Mouse (Mus musculus) megakaryocyte, embryonic 14.5 days (primary cell): ENCODE measurements around the gene Prrg3. TPM values are rescaled to one million over a fixed set of nuclear protein-coding genes. Genes with fewer than 3 reads are reported as not detected.

ENCODE experiments used
- H3K27me3 ChIP-seq: replicated peaks from 2 replicates; pipeline ENCODE3; 2012; ENCODE audit warnings: inconsistent platforms
- H3K36me3 ChIP-seq: replicated peaks from 2 replicates; pipeline ENCODE3; 2012; ENCODE audit warnings: low read length, inconsistent platforms, mixed read lengths
- H3K4me1 ChIP-seq: 2 replicates; pipeline ENCODE4 v1.6.1; 2012; ENCODE audit warnings: inconsistent platforms
- H3K4me3 ChIP-seq: replicated peaks from 2 replicates; pipeline ENCODE3; 2012; ENCODE audit warnings: moderate library complexity, mild to moderate bottlenecking, inconsistent platforms
- H3K9me3 ChIP-seq: 2 replicates; pipeline ENCODE4 v1.6.1; 2012; ENCODE audit warnings: inconsistent platforms
- FLI1 ChIP-seq: IDR thresholded peaks from 2 replicates; pipeline ENCODE4 v1.6.1; 2012; ENCODE audit warnings: low read length, inconsistent platforms, mixed read lengths
- GATA1 ChIP-seq: IDR thresholded peaks from 3 replicates; pipeline ENCODE4 v1.6.1; 2012; ENCODE audit warnings: mixed read lengths, low read length, inconsistent platforms, borderline replicate concordance
- polyA plus RNA-seq: library from polyadenylated mRNA; stranded (reverse); fragments of >175 nt; gene quantifications from 2 replicates; pipeline ENCODE4 v1.2.3, GENCODE M21; 2012; ENCODE audit warnings: low replicate concordance; ENCODE audit not compliant: insufficient read depth

The Prrg3 gene
- polyA plus RNA-seq, 1 experiment, result not detected

DNA sequence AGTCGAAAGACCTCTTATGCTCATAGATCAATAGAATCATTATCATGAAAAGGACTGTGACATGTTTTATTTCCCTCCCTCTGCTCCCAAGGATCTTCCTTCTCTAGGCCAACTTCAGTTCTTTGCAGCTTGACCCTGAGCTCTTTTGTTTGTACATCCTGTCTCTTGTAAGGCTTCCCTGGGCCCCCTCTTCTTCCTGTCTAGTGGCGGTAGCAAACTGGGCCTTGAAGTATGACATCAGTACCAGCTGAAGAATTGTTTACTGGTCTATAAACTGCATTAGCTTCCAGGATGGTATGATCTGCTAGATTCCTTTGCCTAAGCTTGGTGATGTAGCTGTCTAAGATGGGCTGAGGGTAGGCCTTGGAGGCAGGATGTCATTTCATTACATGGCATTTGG, 18.9 kb downstream of the Prrg3 start:
- Histone ChIP-seq H3K27me3 (peaks cover 9% of the 10 kb centered on the region), H3K4me3 (no peak overlapping the region), H3K4me1 (no peaks in the 10 kb centered on the region), H3K36me3 (no peaks in the 10 kb centered on the region), H3K9me3 (no peaks in the 10 kb centered on the region)
- no peak for TF ChIP-seq FLI1
- no peak for TF ChIP-seq GATA1

DNA sequence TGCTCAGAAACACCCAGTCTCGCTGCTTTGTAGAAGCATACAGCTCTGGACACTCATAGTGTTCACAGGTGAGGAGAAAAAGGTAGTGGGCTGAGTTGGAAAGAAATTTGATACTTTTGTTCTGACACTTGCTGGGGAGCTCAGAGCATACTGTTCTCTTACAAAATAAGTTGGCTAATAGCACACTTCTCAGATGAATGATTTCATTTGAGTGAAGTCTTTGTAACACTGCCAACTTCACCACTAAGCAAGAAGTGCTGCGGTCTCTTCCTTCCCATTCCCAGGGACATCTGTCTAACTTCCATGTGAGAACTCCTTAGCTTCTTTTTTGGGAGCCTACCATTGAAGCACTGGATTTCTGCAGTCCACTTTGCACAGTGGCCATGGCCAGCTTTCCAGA, 20.8 kb downstream of the Prrg3 start:
- H3K4me3 ChIP-seq, result no peak overlapping the region
- H3K36me3 ChIP-seq, result no peaks in the 10 kb centered on the region
- H3K9me3 ChIP-seq, result no peaks in the 10 kb centered on the region
- TF ChIP-seq GATA1, result no peak
- TF ChIP-seq FLI1, result no peak
- H3K27me3 ChIP-seq, result peaks cover 9% of the 10 kb centered on the region
- no peaks in the 10 kb centered on the region for H3K4me1 ChIP-seq

DNA sequence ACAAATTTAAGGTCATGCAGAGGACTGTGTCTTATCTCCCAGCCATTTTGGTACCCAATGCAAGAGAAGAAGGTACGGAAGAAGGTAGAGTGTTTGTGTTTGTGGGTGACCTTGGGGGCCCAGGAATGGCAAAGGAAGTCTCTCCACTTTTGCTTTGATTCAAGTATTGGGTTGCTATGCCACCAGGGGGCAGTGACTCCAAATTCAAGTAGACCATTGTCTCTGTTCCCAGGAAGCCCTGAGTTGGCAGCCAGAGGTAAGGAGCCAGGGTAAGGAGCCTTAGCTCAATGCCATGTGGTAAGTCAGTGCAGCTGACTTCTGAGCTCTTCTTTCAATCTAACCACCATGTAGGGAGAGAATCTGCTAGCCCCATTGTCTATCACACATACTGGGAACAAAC, 21.4 kb downstream of the Prrg3 start:
- H3K4me1 ChIP-seq, result no peaks in the 10 kb centered on the region
- TF ChIP-seq GATA1, result no peak
- no peak for TF ChIP-seq FLI1
- peaks cover 15% of the 10 kb centered on the region for H3K27me3 ChIP-seq
- H3K9me3 ChIP-seq, result no peaks in the 10 kb centered on the region
- H3K36me3 ChIP-seq, result no peaks in the 10 kb centered on the region
- no peak overlapping the region for H3K4me3 ChIP-seq

DNA sequence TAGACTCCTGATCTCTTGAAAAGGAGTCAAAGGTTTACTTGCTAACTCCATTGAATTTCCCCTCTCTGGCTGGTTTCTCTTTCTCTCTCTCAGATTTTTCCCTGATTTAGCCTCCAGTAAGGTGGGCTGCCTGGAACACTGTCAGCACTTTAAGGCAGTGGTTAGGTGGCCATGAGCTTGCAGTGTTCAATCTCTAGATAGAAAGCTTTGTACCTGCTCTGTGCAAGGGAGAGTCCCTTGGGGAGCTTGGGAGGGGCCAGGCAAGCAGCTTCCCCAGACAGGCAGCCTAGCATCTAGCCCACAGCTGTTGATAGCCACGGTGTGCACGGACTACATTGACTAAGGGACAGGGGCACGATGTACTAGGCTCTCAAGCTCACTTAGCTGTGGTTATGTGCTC, 29.1 kb downstream of the Prrg3 start, which contains the start of gene Cnga2:
Cnga2 (plus strand) TSS at position 301 of the 400 bp plus-strand sequence.
- Histone ChIP-seq H3K4me3 (no peak within 1 kb of the TSS), H3K27me3 (peaks cover 28% of the 10 kb centered on the region), H3K36me3 (no peaks in the 10 kb centered on the region), H3K4me1 (no peaks in the 10 kb centered on the region), H3K9me3 (no peaks in the 10 kb centered on the region)
- TF ChIP-seq FLI1 (no peak), GATA1 (no peak)

DNA sequence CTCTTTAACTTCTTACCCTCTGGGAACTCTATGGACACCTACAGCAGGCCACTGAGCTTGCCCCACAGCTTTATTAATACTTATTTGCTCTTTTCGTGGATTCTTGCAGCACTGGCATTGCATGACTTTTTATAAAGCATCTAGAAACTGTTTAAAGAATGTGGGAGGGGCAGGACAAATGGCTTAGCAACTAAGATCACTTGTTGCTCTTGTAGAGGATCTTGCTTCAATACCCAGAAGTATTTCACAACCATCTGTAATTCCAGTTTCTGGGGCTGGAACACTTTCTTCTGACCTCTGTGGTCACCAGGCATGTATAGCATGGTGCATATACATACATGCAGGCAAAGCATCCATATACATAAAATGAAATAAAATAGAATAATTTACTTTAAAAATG, 33.5 kb downstream of the Prrg3 start:
- no peak overlapping the region for H3K4me3 ChIP-seq
- no peaks in the 10 kb centered on the region for H3K4me1 ChIP-seq
- peaks cover 13% of the 10 kb centered on the region for H3K27me3 ChIP-seq
- H3K36me3 ChIP-seq, result no peaks in the 10 kb centered on the region
- no peaks in the 10 kb centered on the region for H3K9me3 ChIP-seq
- TF ChIP-seq GATA1, result no peak

DNA sequence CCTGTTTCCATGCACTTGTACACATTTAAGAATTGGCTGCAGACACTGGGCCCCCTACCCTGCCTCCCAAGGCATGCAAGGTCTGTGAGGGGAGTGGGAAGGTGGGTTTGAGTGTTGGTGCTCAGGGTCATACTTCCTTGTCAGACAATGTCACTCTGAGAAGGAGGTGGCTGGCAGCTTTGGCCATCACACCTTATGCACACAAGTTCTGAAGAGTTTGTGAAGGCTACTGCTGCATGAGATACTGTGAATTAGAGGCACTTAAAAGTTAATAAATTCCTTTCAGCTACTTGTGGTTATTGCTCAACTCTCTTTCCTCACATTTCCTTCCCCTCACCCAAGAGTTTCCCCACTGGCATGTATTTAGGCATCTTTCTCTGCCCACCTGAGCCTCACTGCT, 47.5 kb downstream of the Prrg3 start:
- TF ChIP-seq GATA1 (no peak), FLI1 (no peak)
- Histone ChIP-seq H3K27me3 (peaks cover 29% of the 10 kb centered on the region), H3K4me1 (no peaks in the 10 kb centered on the region), H3K36me3 (no peaks in the 10 kb centered on the region), H3K9me3 (no peaks in the 10 kb centered on the region), H3K4me3 (no peak overlapping the region)

DNA sequence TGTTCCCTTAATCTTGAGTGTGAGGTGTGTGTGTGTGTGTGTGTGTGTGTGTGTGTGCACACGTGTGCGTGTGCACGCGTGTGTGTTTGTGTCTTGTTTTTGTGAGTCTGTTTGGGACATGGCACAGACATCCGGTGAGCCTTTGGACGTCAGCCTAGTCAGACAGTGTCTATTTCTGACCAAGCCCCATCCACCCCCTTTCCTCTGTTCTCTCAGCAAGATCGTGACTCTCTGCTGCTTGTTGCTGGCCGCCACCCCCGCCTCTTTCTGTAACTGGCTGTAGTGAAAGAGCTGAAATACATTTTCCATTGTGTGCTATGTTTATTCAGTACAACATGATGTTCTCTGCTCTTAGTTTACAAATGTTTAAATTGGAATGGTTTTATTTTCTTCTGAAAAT, 49.8 kb downstream of the Prrg3 start:
- no peaks in the 10 kb centered on the region for H3K9me3 ChIP-seq
- TF ChIP-seq FLI1 (no peak), GATA1 (no peak)

DNA sequence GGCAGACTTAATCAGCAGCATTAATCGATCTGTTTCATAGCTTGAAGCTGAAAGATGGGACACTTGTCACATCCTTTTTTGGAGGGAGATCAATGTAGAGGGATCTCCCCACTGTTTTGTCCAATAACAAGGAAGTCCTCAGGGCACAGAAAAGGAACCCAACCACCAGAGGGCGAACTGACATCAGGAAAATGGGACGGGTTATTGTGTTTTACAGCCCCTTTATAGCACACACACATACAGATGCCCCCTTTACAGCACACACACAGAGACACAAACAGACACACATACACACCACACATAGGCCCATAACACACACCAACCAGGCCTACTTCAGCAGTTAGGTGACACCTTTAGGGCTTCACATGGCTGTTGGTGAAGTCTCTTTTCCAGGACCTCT, 50.4 kb downstream of the Prrg3 start:
- no peaks in the 10 kb centered on the region for H3K4me1 ChIP-seq

More for the DNA sequence above, 49.8 kb downstream of the Prrg3 start:
- H3K4me1 ChIP-seq, result no peaks in the 10 kb centered on the region
- H3K4me3 ChIP-seq, result no peak overlapping the region
- H3K27me3 ChIP-seq, result peaks cover 24% of the 10 kb centered on the region
- H3K36me3 ChIP-seq, result no peaks in the 10 kb centered on the region

DNA sequence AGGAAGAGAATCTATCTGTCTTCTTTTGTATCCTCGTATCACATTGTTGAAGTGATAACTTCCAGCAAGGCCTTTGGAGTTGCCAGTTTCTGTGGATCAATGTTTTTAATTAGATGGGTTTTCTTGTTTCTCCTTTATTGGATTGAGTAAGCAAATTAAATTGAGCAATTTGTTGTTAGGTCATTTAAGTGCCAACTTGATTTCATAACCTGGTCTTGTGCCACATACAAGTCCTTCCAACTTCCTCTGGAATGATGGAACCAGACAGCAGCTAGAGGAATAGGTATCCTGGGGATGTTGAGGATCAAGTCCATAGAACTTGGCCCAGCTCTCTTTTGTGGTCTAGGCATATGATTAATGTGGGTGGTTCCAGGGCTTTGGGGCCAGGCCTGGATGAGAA, 59.8 kb downstream of the Prrg3 start:
- TF ChIP-seq GATA1, result no peak
- TF ChIP-seq FLI1, result no peak
- H3K27me3 ChIP-seq, result peaks cover 9% of the 10 kb centered on the region
- 0 out of 2 replicates have a peak, but pooled peaks cover 3% of the 10 kb centered on the region for H3K9me3 ChIP-seq
- no peak overlapping the region for H3K4me3 ChIP-seq
- no peaks in the 10 kb centered on the region for H3K4me1 ChIP-seq
- H3K36me3 ChIP-seq, result no peaks in the 10 kb centered on the region

More for the DNA sequence above, 50.4 kb downstream of the Prrg3 start:
- Histone ChIP-seq H3K36me3 (no peaks in the 10 kb centered on the region), H3K9me3 (no peaks in the 10 kb centered on the region), H3K27me3 (peaks cover 20% of the 10 kb centered on the region), H3K4me3 (no peak overlapping the region)
- TF ChIP-seq FLI1, result no peak
- no peak for TF ChIP-seq GATA1

Other genes with a start within 250 kb of the Prrg3 start
- gene Vma21, start 146.7 kb upstream of the Prrg3 start, polyA plus RNA-seq, result 0.97 and 3.0 TPM in 2 replicates
- gene Gm1141, start 41.6 kb upstream of the Prrg3 start, polyA plus RNA-seq, result not detected in 2 replicates
- not detected in 2 replicates for gene Fate1, start 10.4 kb downstream of the Prrg3 start, polyA plus RNA-seq
- not detected in 2 replicates for gene Cnga2, start 29.2 kb downstream of the Prrg3 start, polyA plus RNA-seq